Mouse (Mus musculus) brown adipose tissue, adult 24 weeks (tissue): ENCODE data around the gene Elp4. TPM values are rescaled to one million over a fixed set of nuclear protein-coding genes. Genes with fewer than 3 reads are reported as not detected.

Experiments
- H3K27ac ChIP-seq: fragments of 200-500 bp; replicated peaks from 2 replicates; pipeline ENCODE4 v1.5.1; 2012; ENCODE audit warnings: low read depth, mild to moderate bottlenecking, low read length
- H3K4me1 ChIP-seq: fragments of 200-500 bp; 2 replicates; pipeline ENCODE4 v1.6.1; 2012; ENCODE audit warnings: low read length, mixed read lengths; ENCODE audit not compliant: control insufficient read depth, insufficient read depth, insufficient read length
- H3K4me3 ChIP-seq: fragments of 200-500 bp; 2 replicates; pipeline ENCODE4 v1.5.1; 2012; ENCODE audit warnings: low read depth, mild to moderate bottlenecking, low read length, moderate library complexity; ENCODE audit not compliant: insufficient read depth
- polyA plus RNA-seq: library from polyadenylated mRNA; stranded (reverse); fragments of >200 nt; gene quantifications from 2 replicates; pipeline ENCODE4 v1.2.4, GENCODE M21; 2012; ENCODE audit not compliant: missing spikeins, insufficient read depth, insufficient read length

Gene Elp4
- polyA plus RNA-seq, 1 experiment, result 10.1 TPM

DNA sequence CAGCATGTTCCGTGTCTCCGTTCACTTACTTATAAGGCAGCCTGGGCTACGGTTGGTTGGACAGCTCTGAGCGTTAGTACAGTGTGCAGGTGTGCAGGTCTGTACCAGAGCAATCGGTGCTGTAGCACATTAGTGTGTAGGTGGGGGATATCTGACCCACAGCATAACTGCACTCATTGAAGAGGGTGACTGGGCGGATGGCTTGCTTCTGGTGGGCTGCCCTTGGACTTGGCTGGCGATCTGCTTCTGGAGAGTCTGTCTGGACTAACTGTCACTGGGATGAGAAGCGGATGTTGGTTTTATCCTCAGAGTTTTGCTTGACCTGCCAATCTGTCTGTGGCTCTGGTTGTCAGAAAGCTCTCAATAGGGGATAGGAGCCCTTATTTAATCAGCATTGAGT, 247.9 kb downstream of the Elp4 start:
- H3K27ac ChIP-seq, result no peak overlapping the region
- H3K4me3 ChIP-seq, result no peak overlapping the region
- no peaks in the 10 kb centered on the region for H3K4me1 ChIP-seq

Other genes starting within 250 kb of the Elp4 start
- not detected in 2 replicates for gene Pax6, start 235.7 kb downstream of the Elp4 start, polyA plus RNA-seq
- gene Immp1l, start 74 bp upstream of the Elp4 start, polyA plus RNA-seq, result 118 and 133 TPM in 2 replicates
- gene Dnajc24, start 99.0 kb upstream of the Elp4 start, polyA plus RNA-seq, result 26.6 and 33.0 TPM in 2 replicates